Mouse (Mus musculus) cerebellum, adult 2 months (tissue): ENCODE measurements around the gene Fkbp7. TPM values are rescaled to one million over a fixed set of nuclear protein-coding genes. Genes with fewer than 3 reads are reported as not detected.

Experiments
- DNase-seq, 2 experiments: peaks; one replicate each; pipeline ENCODE4 v3.0.0; 2021
- H3K27ac ChIP-seq: fragments of 200-500 bp; 2 replicates; pipeline ENCODE4 v1.5.1; 2012; ENCODE audit warnings: low read length, control low read depth, inconsistent platforms; ENCODE audit not compliant: insufficient read depth
- H3K27me3 ChIP-seq: fragments of 200-500 bp; 2 replicates; pipeline ENCODE4 v1.6.1; 2012; ENCODE audit warnings: inconsistent platforms, mild to moderate bottlenecking, low read length, moderate library complexity; ENCODE audit not compliant: control insufficient read depth, insufficient read depth
- H3K4me1 ChIP-seq: fragments of 200-500 bp; 2 replicates; pipeline ENCODE4 v1.6.1; 2011; ENCODE audit warnings: low read length; ENCODE audit not compliant: control insufficient read depth, insufficient read depth
- H3K4me3 ChIP-seq: fragments of 200-500 bp; replicated peaks from 2 replicates; pipeline ENCODE3; 2011; ENCODE audit warnings: mild to moderate bottlenecking, low read depth, low read length, control low read depth; ENCODE audit not compliant: insufficient read depth
- CTCF ChIP-seq: fragments of 200-500 bp; IDR thresholded peaks from 2 replicates; pipeline ENCODE4 v1.5.1; 2011; ENCODE audit warnings: low read depth, mild to moderate bottlenecking, control low read depth, low read length, moderate library complexity, borderline replicate concordance; ENCODE audit not compliant: insufficient read depth
- POLR2A ChIP-seq: fragments of 200-500 bp; IDR thresholded peaks from 2 replicates; pipeline ENCODE4 v1.6.1; 2011; ENCODE audit warnings: low read length, control low read depth, borderline replicate concordance; ENCODE audit not compliant: insufficient read depth
- WGBS: fragments of 180-500 bp; shearing (Covaris S2); methylation state at CpG from one replicate; pipeline ENCODE4 v1.1.7; 2018; 5-methylcytosine and 5-hydroxymethylcytosine counted together
- polyA plus RNA-seq: library from polyadenylated mRNA; depleted of rRNA; stranded (reverse); fragments of >200 nt; gene quantifications from 2 replicates; pipeline ENCODE4 v1.2.3, GENCODE M21; 2012

Fkbp7 gene
- polyA plus RNA-seq, 1 experiment = 8.9 TPM

GRCm38 (mm10) chr2:76693765-76694164, 20.8 kb upstream of the Fkbp7 start:
- no peaks in the 10 kb centered on the region for H3K4me1 ChIP-seq
- TF ChIP-seq POLR2A (no peak), CTCF (no peak)
- DNase-seq = no peak

DNA sequence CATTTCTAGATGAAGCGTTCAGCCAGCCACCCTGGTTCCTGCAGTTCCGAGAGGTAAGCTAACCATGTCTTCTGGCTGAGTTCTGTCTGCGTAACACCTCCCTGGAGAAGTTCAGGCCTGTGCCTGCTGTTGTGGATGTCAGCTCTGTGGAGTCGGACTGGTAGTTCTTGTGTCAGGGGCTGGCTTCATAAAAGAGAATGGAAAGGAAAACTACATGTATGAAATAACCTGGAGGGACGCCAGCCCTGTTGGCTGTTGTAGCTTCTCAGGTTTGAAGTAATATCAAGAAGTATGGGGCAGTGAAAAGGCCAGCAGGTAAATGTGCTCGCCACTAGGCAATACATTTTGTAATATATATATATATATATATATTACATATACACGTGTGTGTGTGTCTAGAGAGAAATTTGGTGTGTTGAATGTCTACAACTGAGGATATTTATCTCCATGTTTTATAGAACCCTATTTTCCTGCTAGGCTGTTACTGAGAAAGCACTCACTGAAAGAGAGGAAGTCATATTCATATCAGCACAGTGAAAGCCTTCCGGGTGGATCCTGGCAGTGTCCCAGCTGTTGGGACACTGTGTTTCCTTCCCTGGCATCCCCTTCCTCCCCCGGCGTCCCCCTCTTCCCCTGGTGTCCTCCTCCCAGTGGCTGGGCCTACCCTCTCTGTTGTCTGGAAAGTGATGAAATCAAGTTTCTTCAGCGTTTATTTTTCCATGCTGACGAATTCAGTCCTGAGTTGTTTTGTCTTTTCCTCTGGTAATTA, 17.7 kb upstream of the Fkbp7 start:
- no peak for DNase-seq
- H3K4me1 ChIP-seq = no peaks in the 10 kb centered on the region
- H3K4me3 ChIP-seq = no peak overlapping the region
- H3K27ac ChIP-seq = no peak overlapping the region
- no peaks in the 10 kb centered on the region for H3K27me3 ChIP-seq
- TF ChIP-seq POLR2A (no peak), CTCF (no peak)
- WGBS = 74% methylated on average over 12 of the region's 12 CpGs

More at GRCm38 (mm10) chr2:76693765-76694164, 20.8 kb upstream of the Fkbp7 start:
- H3K4me3 ChIP-seq = no peak overlapping the region
- H3K27me3 ChIP-seq = no peaks in the 10 kb centered on the region
- WGBS = 79% methylated on average over 5 of the region's 5 CpGs
- H3K27ac ChIP-seq = no peak overlapping the region

DNA sequence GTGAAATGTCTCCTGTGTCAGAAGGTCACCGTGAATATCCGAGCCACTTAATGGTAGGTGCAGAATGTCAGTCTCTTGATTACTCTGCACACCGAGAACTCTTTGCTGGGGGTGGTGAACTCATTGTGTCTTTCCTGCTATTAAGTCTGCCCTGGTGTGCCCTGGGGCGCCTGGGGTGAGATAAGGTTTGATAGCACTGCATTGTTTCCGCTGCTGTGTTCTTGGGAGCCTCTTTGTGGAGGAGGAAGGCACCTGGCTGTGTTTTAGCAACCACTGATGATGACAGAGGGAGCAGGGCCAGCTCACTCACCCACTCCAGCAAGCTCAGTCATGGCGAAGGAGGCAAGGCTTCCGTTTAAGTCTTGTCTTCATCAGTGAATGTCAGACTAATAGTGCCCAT, 15.2 kb upstream of the Fkbp7 start:
- TF ChIP-seq POLR2A = no peak
- no peak for TF ChIP-seq CTCF
- 82% methylated on average over 7 of the region's 7 CpGs for WGBS
- no peak overlapping the region for H3K27ac ChIP-seq

GRCm38 (mm10) chr2:76687608-76688007, 14.7 kb upstream of the Fkbp7 start:
- Histone ChIP-seq H3K27ac (no peak overlapping the region), H3K4me1 (no peaks in the 10 kb centered on the region), H3K4me3 (no peak overlapping the region), H3K27me3 (no peaks in the 10 kb centered on the region)
- no peak for DNase-seq
- TF ChIP-seq POLR2A (no peak), CTCF (no peak)
- 79% methylated on average over 3 of the region's 3 CpGs for WGBS

More for the DNA sequence above, 15.2 kb upstream of the Fkbp7 start:
- Histone ChIP-seq H3K4me1 (no peaks in the 10 kb centered on the region), H3K4me3 (no peak overlapping the region), H3K27me3 (no peaks in the 10 kb centered on the region)
- DNase-seq = no peak

- Histone ChIP-seq H3K27ac (no peak overlapping the region), H3K4me3 (no peak overlapping the region), H3K27me3 (no peaks in the 10 kb centered on the region), H3K4me1 (no peaks in the 10 kb centered on the region)
- no peak for DNase-seq
- TF ChIP-seq POLR2A (no peak), CTCF (no peak)
- 94% methylated on average over 3 of the region's 3 CpGs for WGBS
Measured at GRCm38 (mm10) chr2:76686986-76687385, 14.1 kb upstream of the Fkbp7 start.

DNA sequence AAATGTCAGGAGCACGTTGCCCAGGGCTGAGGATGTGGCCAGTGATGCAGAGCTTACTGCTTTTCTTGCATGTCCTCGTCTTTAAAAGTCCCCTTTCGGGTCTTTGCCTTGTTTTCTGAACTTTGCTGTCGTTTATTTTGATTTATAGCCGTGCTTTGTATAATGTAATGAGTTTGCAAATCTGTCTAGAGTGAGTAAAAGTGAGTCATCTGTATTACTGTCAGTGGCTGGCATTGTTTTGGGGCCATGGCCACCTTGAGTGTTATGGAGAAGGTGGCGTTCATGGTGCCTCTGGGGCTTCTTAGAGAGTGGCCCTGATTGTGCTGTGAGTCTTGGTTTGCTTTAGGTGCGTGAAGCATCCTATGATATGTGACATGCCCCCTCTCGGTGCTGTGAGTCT, 9.4 kb upstream of the Fkbp7 start:
- Histone ChIP-seq H3K27me3 (no peaks in the 10 kb centered on the region), H3K27ac (no peak overlapping the region), H3K4me1 (no peaks in the 10 kb centered on the region), H3K4me3 (no peak overlapping the region)
- TF ChIP-seq POLR2A (no peak), CTCF (no peak)
- 95% methylated on average over 8 of the region's 8 CpGs for WGBS
- no peak for DNase-seq

DNA sequence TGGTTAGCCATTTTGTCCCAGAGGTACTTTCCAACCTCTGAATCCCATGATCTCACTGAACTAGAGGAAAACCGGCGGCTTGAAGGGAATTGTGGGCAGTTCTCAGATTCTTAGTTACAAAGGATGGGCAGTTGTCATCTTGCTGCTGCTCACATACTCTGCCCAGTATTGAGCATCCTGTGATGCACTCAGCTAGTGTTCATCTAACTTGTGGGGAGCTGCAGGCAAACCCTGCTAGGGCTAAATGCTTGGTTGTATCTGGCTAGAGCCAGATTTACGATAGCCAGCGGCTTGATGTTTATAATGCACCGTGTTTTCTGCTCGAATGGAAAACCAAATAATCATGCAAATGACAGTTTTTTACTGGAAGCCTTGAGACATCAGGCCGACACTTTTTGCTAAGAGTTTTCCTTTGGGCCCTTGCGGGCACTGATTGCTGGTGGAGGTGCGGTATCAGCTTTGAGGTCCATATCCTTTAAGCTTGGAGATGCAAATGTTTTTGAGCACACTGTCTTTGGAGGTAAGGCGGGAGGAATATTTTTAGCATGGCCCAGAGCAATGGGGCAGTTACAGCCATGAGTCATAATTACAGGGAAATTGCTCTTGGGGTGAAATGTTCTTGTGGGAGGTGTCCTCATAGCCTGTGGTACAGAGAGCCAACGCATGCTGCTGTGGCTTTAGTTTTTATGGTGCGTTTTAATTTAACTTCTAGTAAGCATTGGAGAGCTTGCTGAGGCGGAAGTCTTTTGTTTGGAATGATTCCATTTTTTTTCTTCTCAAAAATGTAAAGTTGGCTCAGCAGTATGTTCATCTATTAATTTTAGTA, 3.7 kb upstream of the Fkbp7 start:
- WGBS = 31% methylated on average over 13 of the region's 13 CpGs
- Histone ChIP-seq H3K4me3 (peak overlapping the region; percentile 65), H3K27me3 (no peaks in the 10 kb centered on the region), H3K4me1 (no peaks in the 10 kb centered on the region), H3K27ac (no peak overlapping the region)
- TF ChIP-seq CTCF (no peak), POLR2A (no peak)
- no peak for DNase-seq
